Mouse (Mus musculus) left cerebral cortex, adult 11 months (tissue): ENCODE results near the gene Wscd1.

ENCODE experiments used
- DNase-seq: peaks from one replicate; pipeline ENCODE4 v3.0.0; 2022; ENCODE audit warnings: low spot score

Wscd1 gene

GRCm38 (mm10) chr11:71822031-71822430 is 72.3 kb downstream of the Wscd1 start:
- no peak for DNase-seq

- DNase-seq: no peak
These were observed 75.3 kb downstream of the Wscd1 start for GRCm38 (mm10) chr11:71824971-71825370.
